Mouse (Mus musculus): ENCODE data around the gene Dgkg. TPM values are rescaled to one million over a fixed set of nuclear protein-coding genes. Genes with fewer than 3 reads are reported as not detected.

Gene Dgkg
- polyA plus RNA-seq, 1 experiment from 2014 or later, result 1.5 TPM

GRCm38 (mm10) chr16:22618424-22619056 is 38.5 kb downstream of the Dgkg start:
- Histone ChIP-seq H3K9ac (ENCODE audit: low read depth, low read length) (no peak overlapping the region), H3K27ac (ENCODE audit: low read length) (no peak overlapping the region; the same call in 1 of the 2 replicates), H3K4me1 (ENCODE audit: control insufficient read depth, low read depth, low read length) (no peaks in the 10 kb centered on the region), H3K36me3 (ENCODE audit: control insufficient read depth, insufficient read depth) (no peaks in the 10 kb centered on the region), H3K4me3 (ENCODE audit: low read depth, low read length) (no peak overlapping the region), H3K9me3 (replicated peaks; ENCODE audit: control insufficient read depth, low read length) (no peaks in the 10 kb centered on the region), H3K27me3 (ENCODE audit: control insufficient read depth, insufficient read depth, low read depth, low read length) (no peaks in the 10 kb centered on the region), H3K4me2 (ENCODE audit: low read depth, low read length) (no peak overlapping the region; the same call in 1 of the 2 replicates)
- 52% methylated on average over 8 of the region's 8 CpGs for WGBS (ENCODE audit: insufficient replicate concordance)
- no peak for ATAC-seq (ENCODE audit: low read depth)

DNA sequence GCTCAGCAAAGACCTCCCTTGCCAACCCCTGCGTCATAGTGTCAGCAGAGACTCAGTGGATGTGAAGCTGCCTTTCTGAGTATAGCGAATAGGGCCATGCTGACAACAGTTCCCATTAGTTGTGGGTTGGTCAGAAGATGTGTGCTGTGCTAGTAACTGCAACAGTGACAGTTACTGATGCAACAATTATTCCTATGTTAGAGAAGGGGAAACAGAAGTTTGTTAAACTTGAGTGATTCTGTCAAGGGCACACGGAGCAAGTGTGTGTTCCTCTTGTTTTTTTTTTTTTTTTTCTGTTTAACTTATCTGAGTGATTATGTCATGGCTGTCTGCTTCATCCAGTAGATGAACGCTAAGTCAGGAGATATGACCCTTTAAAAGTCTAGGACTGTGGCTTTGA is 41.2 kb downstream of the Dgkg start:
- Histone ChIP-seq H3K36me3 (ENCODE audit: control insufficient read depth, insufficient read depth) (no peaks in the 10 kb centered on the region), H3K9ac (ENCODE audit: low read depth, low read length) (no peak overlapping the region), H3K27ac (ENCODE audit: low read length) (no peak overlapping the region), H3K4me1 (ENCODE audit: control insufficient read depth, low read depth, low read length) (no peaks in the 10 kb centered on the region), H3K27me3 (ENCODE audit: control insufficient read depth, insufficient read depth, low read depth, low read length) (no peaks in the 10 kb centered on the region), H3K4me3 (ENCODE audit: low read depth, low read length) (no peak overlapping the region), H3K4me2 (ENCODE audit: low read depth, low read length) (no peak overlapping the region), H3K9me3 (replicated peaks; ENCODE audit: control insufficient read depth, low read length) (no peaks in the 10 kb centered on the region)
- WGBS (ENCODE audit: insufficient replicate concordance), result 52% methylated on average over 4 of the region's 4 CpGs
- 0 out of 2 replicates have a peak, but pooled peaks have one; percentile 32 for ATAC-seq (ENCODE audit: low read depth)

DNA sequence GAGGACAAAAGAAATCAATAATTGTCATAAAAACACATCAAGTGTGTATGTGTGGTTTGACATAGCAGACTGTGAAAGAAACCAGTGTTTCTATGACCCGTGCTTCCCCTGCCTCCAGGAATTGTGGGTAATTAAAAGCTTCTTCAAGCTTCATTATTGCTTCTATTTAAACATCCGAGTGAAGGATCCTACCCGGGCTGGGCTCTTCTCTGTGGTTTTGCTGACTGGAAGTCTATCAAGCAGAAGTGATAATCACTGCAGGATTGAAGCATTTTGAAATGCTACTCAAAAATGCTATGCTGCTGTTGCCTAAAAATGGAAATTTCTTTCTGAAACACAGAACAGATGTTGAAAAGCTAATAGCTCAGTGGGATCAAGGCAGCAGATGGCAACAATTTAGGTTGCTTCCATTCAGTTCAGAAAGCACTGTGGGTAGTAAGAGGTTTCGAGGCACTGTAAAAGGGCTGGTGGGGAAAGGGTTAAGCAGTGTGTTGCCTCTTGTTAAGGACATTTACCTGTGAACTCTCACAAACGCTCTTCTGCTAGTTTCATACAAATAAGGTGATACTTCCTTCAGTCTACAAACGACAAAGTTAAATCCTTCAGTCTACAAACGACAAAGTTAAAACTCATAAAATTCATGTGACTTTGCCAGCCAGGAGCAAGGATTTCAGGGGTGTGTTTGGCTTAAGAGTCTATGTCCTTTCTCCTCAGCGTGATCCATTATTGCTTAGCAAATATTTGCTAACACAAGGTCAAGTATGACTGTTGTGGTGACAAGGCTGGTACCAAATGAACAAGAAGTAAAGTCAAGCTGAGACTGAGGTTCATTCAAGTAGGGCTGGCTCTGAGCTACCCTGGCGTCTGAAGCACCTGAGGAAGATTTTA is 43.6 kb downstream of the Dgkg start:
- Histone ChIP-seq H3K4me2 (ENCODE audit: low read depth, low read length) (no peak overlapping the region), H3K4me1 (ENCODE audit: control insufficient read depth, low read depth, low read length) (no peaks in the 10 kb centered on the region), H3K9me3 (replicated peaks; ENCODE audit: control insufficient read depth, low read length) (no peaks in the 10 kb centered on the region), H3K4me3 (ENCODE audit: low read depth, low read length) (no peak overlapping the region), H3K36me3 (ENCODE audit: control insufficient read depth, insufficient read depth) (no peaks in the 10 kb centered on the region), H3K9ac (ENCODE audit: low read depth, low read length) (no peak overlapping the region), H3K27me3 (ENCODE audit: control insufficient read depth, insufficient read depth, low read depth, low read length) (no peaks in the 10 kb centered on the region), H3K27ac (ENCODE audit: low read length) (no peak overlapping the region)
- 41% methylated on average over 9 of the region's 9 CpGs for WGBS (ENCODE audit: insufficient replicate concordance)
- no peak for ATAC-seq (ENCODE audit: low read depth)

DNA sequence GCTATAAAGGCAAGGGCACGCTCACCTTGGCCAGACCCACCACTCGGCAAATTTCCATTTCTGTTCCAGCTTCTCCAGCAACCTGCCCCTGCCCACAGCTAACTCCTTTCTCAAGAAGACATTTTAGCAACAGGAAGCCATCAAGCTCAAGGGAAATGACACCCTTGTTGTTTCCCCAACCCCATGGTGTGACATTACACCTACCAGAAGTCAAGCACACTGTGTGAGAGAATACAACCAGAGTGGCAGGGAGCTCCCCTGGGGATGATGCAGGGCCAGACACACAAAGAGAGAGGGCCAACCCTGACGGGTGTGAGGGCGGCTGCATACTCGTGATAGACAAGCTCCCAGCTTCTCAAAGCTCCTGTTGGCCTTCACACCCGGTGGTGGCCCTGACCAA is 49.0 kb downstream of the Dgkg start:
- Histone ChIP-seq H3K9ac (ENCODE audit: low read depth, low read length) (no peak overlapping the region), H3K27ac (ENCODE audit: low read length) (no peak overlapping the region), H3K27me3 (ENCODE audit: control insufficient read depth, insufficient read depth, low read depth, low read length) (no peaks in the 10 kb centered on the region), H3K4me1 (ENCODE audit: control insufficient read depth, low read depth, low read length) (no peaks in the 10 kb centered on the region), H3K9me3 (replicated peaks; ENCODE audit: control insufficient read depth, low read length) (no peaks in the 10 kb centered on the region), H3K4me3 (ENCODE audit: low read depth, low read length) (no peak overlapping the region), H3K4me2 (ENCODE audit: low read depth, low read length) (no peak overlapping the region), H3K36me3 (ENCODE audit: control insufficient read depth, insufficient read depth) (no peaks in the 10 kb centered on the region)
- ATAC-seq (ENCODE audit: low read depth), result no peak
- 45% methylated on average over 6 of the region's 6 CpGs for whole genome bisulfite sequencing (ENCODE audit: insufficient replicate concordance)

DNA sequence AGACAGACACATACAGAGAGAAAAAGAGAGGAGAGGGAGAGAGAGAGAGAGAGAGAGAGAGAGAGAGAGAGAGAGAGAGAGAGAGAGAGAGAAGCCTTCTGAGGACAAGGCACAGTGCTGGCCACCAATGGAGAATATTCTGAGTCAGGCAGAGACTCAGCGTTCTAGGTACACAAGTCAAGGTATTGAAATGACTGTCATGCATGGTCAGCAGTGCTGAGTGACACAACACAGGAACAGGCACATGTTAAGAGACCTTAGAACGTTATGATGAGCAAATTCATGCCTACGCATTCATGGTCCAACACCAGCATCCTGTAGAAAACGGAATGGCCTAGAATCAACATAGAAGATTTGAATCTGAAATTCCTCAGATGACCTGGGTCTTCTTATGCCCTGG is 50.0 kb downstream of the Dgkg start:
- no peak for ATAC-seq (ENCODE audit: low read depth)
- Histone ChIP-seq H3K27me3 (ENCODE audit: control insufficient read depth, insufficient read depth, low read depth, low read length) (no peaks in the 10 kb centered on the region), H3K4me3 (ENCODE audit: low read depth, low read length) (no peak overlapping the region), H3K4me1 (ENCODE audit: control insufficient read depth, low read depth, low read length) (no peaks in the 10 kb centered on the region), H3K9ac (ENCODE audit: low read depth, low read length) (no peak overlapping the region), H3K27ac (ENCODE audit: low read length) (no peak overlapping the region), H3K36me3 (ENCODE audit: control insufficient read depth, insufficient read depth) (no peaks in the 10 kb centered on the region), H3K4me2 (ENCODE audit: low read depth, low read length) (no peak overlapping the region), H3K9me3 (replicated peaks; ENCODE audit: control insufficient read depth, low read length) (no peaks in the 10 kb centered on the region)
- WGBS (ENCODE audit: insufficient replicate concordance), result 62% methylated on average over 4 of the region's 4 CpGs

- no peak overlapping the region for H3K4me3 ChIP-seq (ENCODE audit: low read depth, low read length)
- H3K27ac ChIP-seq (ENCODE audit: low read length), result no peak overlapping the region
- H3K4me2 ChIP-seq (ENCODE audit: low read depth, low read length), result no peak overlapping the region
- H3K9me3 ChIP-seq (replicated peaks; ENCODE audit: control insufficient read depth, low read length), result no peaks in the 10 kb centered on the region
- H3K4me1 ChIP-seq (ENCODE audit: control insufficient read depth, low read depth, low read length), result no peaks in the 10 kb centered on the region
- ATAC-seq (ENCODE audit: low read depth), result no peak
- H3K27me3 ChIP-seq (ENCODE audit: control insufficient read depth, insufficient read depth, low read depth, low read length), result no peaks in the 10 kb centered on the region
- no peak overlapping the region for H3K9ac ChIP-seq (ENCODE audit: low read depth, low read length)
- 63% methylated on average over 9 of the region's 9 CpGs for WGBS (ENCODE audit: insufficient replicate concordance)
- no peaks in the 10 kb centered on the region for H3K36me3 ChIP-seq (ENCODE audit: control insufficient read depth, insufficient read depth)
Observed at GRCm38 (mm10) chr16:22602399-22602798, 54.6 kb downstream of the Dgkg start.

GRCm38 (mm10) chr16:22601756-22602155 is 55.3 kb downstream of the Dgkg start:
- no peaks in the 10 kb centered on the region for H3K36me3 ChIP-seq (ENCODE audit: control insufficient read depth, insufficient read depth)
- no peak overlapping the region for H3K4me3 ChIP-seq (ENCODE audit: low read depth, low read length)
- H3K27me3 ChIP-seq (ENCODE audit: control insufficient read depth, insufficient read depth, low read depth, low read length), result no peaks in the 10 kb centered on the region
- no peak for ATAC-seq (ENCODE audit: low read depth)
- no peak overlapping the region for H3K27ac ChIP-seq (ENCODE audit: low read length)
- no peak overlapping the region for H3K4me2 ChIP-seq (ENCODE audit: low read depth, low read length)
- H3K9ac ChIP-seq (ENCODE audit: low read depth, low read length), result no peak overlapping the region
- no peaks in the 10 kb centered on the region for H3K4me1 ChIP-seq (ENCODE audit: control insufficient read depth, low read depth, low read length)
- 60% methylated on average over 3 of the region's 3 CpGs for WGBS (ENCODE audit: insufficient replicate concordance)
- H3K9me3 ChIP-seq (replicated peaks; ENCODE audit: control insufficient read depth, low read length), result no peaks in the 10 kb centered on the region

- Histone ChIP-seq H3K9ac (ENCODE audit: low read depth, low read length) (no peak overlapping the region), H3K9me3 (replicated peaks; ENCODE audit: control insufficient read depth, low read length) (no peaks in the 10 kb centered on the region), H3K27ac (ENCODE audit: low read length) (no peak overlapping the region), H3K4me2 (ENCODE audit: low read depth, low read length) (no peak overlapping the region), H3K4me1 (ENCODE audit: control insufficient read depth, low read depth, low read length) (no peaks in the 10 kb centered on the region), H3K36me3 (ENCODE audit: control insufficient read depth, insufficient read depth) (no peaks in the 10 kb centered on the region), H3K27me3 (ENCODE audit: control insufficient read depth, insufficient read depth, low read depth, low read length) (no peaks in the 10 kb centered on the region), H3K4me3 (ENCODE audit: low read depth, low read length) (no peak overlapping the region)
- 57% methylated on average over 4 of the region's 4 CpGs for WGBS (ENCODE audit: insufficient replicate concordance)
- ATAC-seq (ENCODE audit: low read depth), result no peak
Observed at GRCm38 (mm10) chr16:22600108-22600699, 56.8 kb downstream of the Dgkg start.

DNA sequence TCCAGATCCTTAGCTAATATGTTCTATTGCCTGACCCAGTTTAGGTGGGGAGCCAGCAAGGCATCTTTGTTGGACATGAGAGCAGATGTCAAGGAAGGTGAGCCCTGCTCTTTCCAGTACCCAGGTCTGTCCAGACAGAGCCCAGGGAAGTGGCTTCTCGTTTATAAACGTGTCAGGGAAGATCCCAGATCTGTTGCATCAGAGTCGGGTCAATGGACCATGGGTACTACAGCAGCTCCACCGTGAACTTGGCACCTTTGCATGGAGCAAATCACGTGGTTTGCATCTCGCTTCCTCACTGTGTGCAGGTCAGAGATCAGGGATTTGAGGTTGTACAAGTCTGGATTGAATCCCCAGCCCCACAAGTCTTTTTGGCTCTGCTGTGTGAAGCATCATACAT is 58.3 kb downstream of the Dgkg start:
- WGBS (ENCODE audit: insufficient replicate concordance), result 50% methylated on average over 6 of the region's 6 CpGs
- no peak for ATAC-seq (ENCODE audit: low read depth)

More for the DNA sequence above, 58.3 kb downstream of the Dgkg start:
- Histone ChIP-seq H3K4me2 (ENCODE audit: low read depth, low read length) (no peak overlapping the region), H3K4me3 (ENCODE audit: low read depth, low read length) (no peak overlapping the region), H3K27me3 (ENCODE audit: control insufficient read depth, insufficient read depth, low read depth, low read length) (no peaks in the 10 kb centered on the region), H3K9ac (ENCODE audit: low read depth, low read length) (no peak overlapping the region), H3K36me3 (ENCODE audit: control insufficient read depth, insufficient read depth) (no peaks in the 10 kb centered on the region), H3K9me3 (replicated peaks; ENCODE audit: control insufficient read depth, low read length) (no peaks in the 10 kb centered on the region), H3K4me1 (ENCODE audit: control insufficient read depth, low read depth, low read length) (no peaks in the 10 kb centered on the region), H3K27ac (ENCODE audit: low read length) (no peak overlapping the region)
